Mouse (Mus musculus) MEL (cell line): Measurements from ENCODE around the gene Klhl25. TPM values are rescaled to one million over a fixed set of nuclear protein-coding genes. Genes with fewer than 3 reads are reported as not detected.

Experiments
- DNase-seq: peaks from one replicate; pipeline ENCODE4 v3.0.0; 2011; ENCODE audit warnings: low read depth, low spot score
- H3K27ac ChIP-seq: 2 replicates; pipeline ENCODE4 v1.5.1; 2012; ENCODE audit warnings: low read depth, mild to moderate bottlenecking, control low read depth, low read length, moderate library complexity; ENCODE audit not compliant: control insufficient read depth
- H3K27me3 ChIP-seq, 2 experiments: fragments of 150-350 bp in 1 of 2; sonication (generic) in 1 of 2; 2 replicates each; pipeline ENCODE4 v1.6.1; 2012; ENCODE audit warnings: low read length in 2 of 2, mild to moderate bottlenecking in 2 of 2, improper control_type of control experiment in 1 of 2, moderate library complexity in 1 of 2; ENCODE audit not compliant: insufficient read depth in 2 of 2, control insufficient read depth in 1 of 2
- H3K36me3 ChIP-seq, 2 experiments: 2 replicates each; pipeline ENCODE4 v1.6.1; 2012 to 2014; ENCODE audit warnings: low read length in 2 of 2, improper control_type of control experiment in 1 of 2, inconsistent platforms in 1 of 2, mild to moderate bottlenecking in 1 of 2; ENCODE audit not compliant: insufficient read depth in 2 of 2, control insufficient read depth in 1 of 2
- H3K4me1 ChIP-seq, 2 experiments: fragments of 150-350 bp in 1 of 2; sonication (generic) in 1 of 2; 2 replicates each; pipeline ENCODE4 v1.6.1; 2012; ENCODE audit warnings: low read length in 2 of 2, improper control_type of control experiment in 1 of 2, mild to moderate bottlenecking in 1 of 2; ENCODE audit not compliant: insufficient read depth in 2 of 2, control insufficient read depth in 1 of 2
- H3K4me3 ChIP-seq, 2 experiments: fragments of 150-350 bp in 1 of 2; sonication (generic) in 1 of 2; 2 replicates each; pipeline ENCODE4 v1.5.1; 2012; ENCODE audit warnings: low read depth in 2 of 2, low read length in 2 of 2, mild to moderate bottlenecking in 2 of 2, moderate library complexity in 2 of 2, control low read depth in 1 of 2, improper control_type of control experiment in 1 of 2; ENCODE audit not compliant: control insufficient read depth in 1 of 2, insufficient read depth in 1 of 2
- H3K79me2 ChIP-seq: 2 replicates; pipeline ENCODE4 v1.6.1; 2012; ENCODE audit warnings: mild to moderate bottlenecking, low read length, moderate library complexity; ENCODE audit not compliant: control insufficient read depth, poor library complexity, insufficient read depth
- H3K9ac ChIP-seq: 2 replicates; pipeline ENCODE4 v1.6.1; 2012; ENCODE audit warnings: low read depth, mild to moderate bottlenecking, control low read depth, low read length, moderate library complexity; ENCODE audit not compliant: control insufficient read depth, poor library complexity, severe bottlenecking
- H3K9me3 ChIP-seq: fragments of 150-350 bp; sonication (generic); replicated peaks from 2 replicates; pipeline ENCODE4 v1.6.1; 2012; ENCODE audit warnings: mild to moderate bottlenecking, low read length, improper control_type of control experiment, moderate library complexity; ENCODE audit not compliant: insufficient read depth
- BHLHE40 ChIP-seq: IDR thresholded peaks from 2 replicates; pipeline ENCODE4 v1.6.1; 2012; ENCODE audit warnings: low read depth, mild to moderate bottlenecking, inconsistent platforms, low read length, improper control_type of control experiment, borderline replicate concordance
- E2F4 ChIP-seq: IDR thresholded peaks from 2 replicates; pipeline ENCODE4 v1.6.1; 2011; ENCODE audit warnings: low read depth, low read length, improper control_type of control experiment, borderline replicate concordance
- ELF1 ChIP-seq: IDR thresholded peaks from 2 replicates; pipeline ENCODE4 v1.6.1; 2014; ENCODE audit warnings: low read depth, mild to moderate bottlenecking, inconsistent platforms, low read length, improper control_type of control experiment, moderate library complexity
- ETS1 ChIP-seq: IDR thresholded peaks from 2 replicates; pipeline ENCODE4 v1.6.1; 2012; ENCODE audit warnings: low read depth, mild to moderate bottlenecking, inconsistent platforms, low read length, improper control_type of control experiment, moderate library complexity
- KAT2A ChIP-seq: conservative IDR thresholded peaks from 2 replicates; pipeline ENCODE4 v1.6.1; 2012; ENCODE audit warnings: low read depth, low read length, improper control_type of control experiment, inconsistent platforms
- MEF2A ChIP-seq: IDR thresholded peaks from 2 replicates; pipeline ENCODE4 v1.6.1; 2014; ENCODE audit warnings: low read depth, mild to moderate bottlenecking, inconsistent platforms, low read length, improper control_type of control experiment; ENCODE audit not compliant: poor library complexity, insufficient replicate concordance, severe bottlenecking; ENCODE audit errors: extremely low read depth
- MYC ChIP-seq: IDR thresholded peaks from 2 replicates; pipeline ENCODE4 v1.6.1; 2011; ENCODE audit warnings: low read depth, mild to moderate bottlenecking, low read length, improper control_type of control experiment, moderate library complexity
- NELFE ChIP-seq: IDR thresholded peaks from 2 replicates; pipeline ENCODE4 v1.6.1; 2011; ENCODE audit warnings: low read depth, low read length, improper control_type of control experiment
- NRF1 ChIP-seq: IDR thresholded peaks from 2 replicates; pipeline ENCODE4 v1.6.1; 2014; ENCODE audit warnings: low read depth, mild to moderate bottlenecking, inconsistent platforms, low read length, improper control_type of control experiment, moderate library complexity; ENCODE audit not compliant: poor library complexity, insufficient read depth, severe bottlenecking
- POLR2A ChIP-seq, 2 experiments: IDR thresholded peaks; 2 replicates each; pipeline ENCODE4 v1.6.1; 2011 to 2012; ENCODE audit warnings: low read length in 2 of 2, mild to moderate bottlenecking in 2 of 2, control low read depth in 1 of 2, improper control_type of control experiment in 1 of 2, low read depth in 1 of 2, moderate library complexity in 1 of 2; ENCODE audit not compliant: control insufficient read depth in 1 of 2, insufficient read depth in 1 of 2, poor library complexity in 1 of 2
- SIN3A ChIP-seq: IDR thresholded peaks from 2 replicates; pipeline ENCODE4 v1.6.1; 2012; ENCODE audit warnings: low read length, improper control_type of control experiment, inconsistent platforms
- SMC3 ChIP-seq: IDR thresholded peaks from 2 replicates; pipeline ENCODE4 v1.6.1; 2011; ENCODE audit warnings: low read depth, low read length, improper control_type of control experiment
- TAL1 ChIP-seq: IDR thresholded peaks from 2 replicates; pipeline ENCODE4 v1.6.1; 2012; ENCODE audit warnings: mild to moderate bottlenecking, inconsistent platforms, low read length, moderate library complexity, mixed read lengths
- USF2 ChIP-seq, 2 experiments: IDR thresholded peaks; 2 replicates each; pipeline ENCODE4 v1.6.1; 2011 to 2012; ENCODE audit warnings: improper control_type of control experiment in 2 of 2, low read length in 2 of 2, borderline replicate concordance in 1 of 2, inconsistent platforms in 1 of 2, low read depth in 1 of 2, mild to moderate bottlenecking in 1 of 2; ENCODE audit not compliant: insufficient read depth in 1 of 2
- ZKSCAN1 ChIP-seq: IDR thresholded peaks from 2 replicates; pipeline ENCODE4 v1.6.1; 2012; ENCODE audit warnings: low read depth, mild to moderate bottlenecking, inconsistent platforms, low read length, improper control_type of control experiment, moderate library complexity
- ZMIZ1 ChIP-seq: IDR thresholded peaks from 2 replicates; pipeline ENCODE4 v1.6.1; 2012; ENCODE audit warnings: low read depth, mild to moderate bottlenecking, inconsistent platforms, low read length, improper control_type of control experiment, moderate library complexity
- polyA plus RNA-seq, 2 experiments: library from polyadenylated mRNA; stranded (reverse) in 1 of 2; unstranded in 1 of 2; fragments of >175 nt in 1 of 2; fragments of >200 nt in 1 of 2; gene quantifications; 2 replicates each; pipeline versions ENCODE4 v1.2.1 to v1.2.4; 2012; ENCODE audit warnings: low replicate concordance in 2 of 2, low read depth in 1 of 2; ENCODE audit not compliant: insufficient read length in 2 of 2, insufficient read depth in 1 of 2, missing spikeins in 1 of 2
- total RNA-seq: library from RNA; depleted of rRNA; stranded (reverse); fragments of 300-350 nt; gene quantifications from 2 replicates; pipeline ENCODE4 v1.2.3, GENCODE M21; 2012

Gene Klhl25
- total and polyA plus RNA-seq, 3 experiments: 7.4 to 11.4 TPM; not detected in 1

GRCm38 (mm10) chr7:75801621-75802358, 46.3 kb upstream of the Klhl25 start:
- no peaks in the 10 kb centered on the region for H3K79me2 ChIP-seq
- TF ChIP-seq USF2 (IDR thresholded peaks at IDR 0.05; ENCODE audit: borderline replicate concordance in 1 of 2, insufficient read depth in 1 of 2, low read depth in 1 of 2, low read length in 2 of 2): no peak
- no peak for TF ChIP-seq POLR2A (IDR thresholded peaks at IDR 0.05; ENCODE audit: control insufficient read depth in 1 of 2, insufficient read depth in 1 of 2, low read depth in 1 of 2, low read length in 2 of 2, poor library complexity in 1 of 2)
- TF ChIP-seq ETS1: no peak
- TF ChIP-seq BHLHE40: no peak
- no peak for TF ChIP-seq MEF2A
- TF ChIP-seq ELF1: no peak
- no peak for TF ChIP-seq KAT2A
- TF ChIP-seq, all 39 proteins: peak for 0
- no peak overlapping the region for H3K9ac ChIP-seq
- no peaks in the 10 kb centered on the region for H3K27me3 ChIP-seq
- H3K4me3 ChIP-seq: no peak overlapping the region
- DNase-seq: no peak
- no peak overlapping the region for H3K27ac ChIP-seq
- H3K4me1 ChIP-seq: no peaks in the 10 kb centered on the region
- no peaks in the 10 kb centered on the region for H3K9me3 ChIP-seq
- H3K36me3 ChIP-seq: no peaks in the 10 kb centered on the region

GRCm38 (mm10) chr7:75802887-75803286, 45.2 kb upstream of the Klhl25 start:
- Histone ChIP-seq H3K4me1 (no peaks in the 10 kb centered on the region), H3K27ac (no peak overlapping the region), H3K9me3 (no peaks in the 10 kb centered on the region), H3K79me2 (no peaks in the 10 kb centered on the region), H3K36me3 (no peaks in the 10 kb centered on the region), H3K4me3 (no peak overlapping the region), H3K27me3 (no peaks in the 10 kb centered on the region), H3K9ac (no peak overlapping the region)
- no peak for DNase-seq
- TF ChIP-seq ZKSCAN1: no peak
- no peak for TF ChIP-seq SMC3

DNA sequence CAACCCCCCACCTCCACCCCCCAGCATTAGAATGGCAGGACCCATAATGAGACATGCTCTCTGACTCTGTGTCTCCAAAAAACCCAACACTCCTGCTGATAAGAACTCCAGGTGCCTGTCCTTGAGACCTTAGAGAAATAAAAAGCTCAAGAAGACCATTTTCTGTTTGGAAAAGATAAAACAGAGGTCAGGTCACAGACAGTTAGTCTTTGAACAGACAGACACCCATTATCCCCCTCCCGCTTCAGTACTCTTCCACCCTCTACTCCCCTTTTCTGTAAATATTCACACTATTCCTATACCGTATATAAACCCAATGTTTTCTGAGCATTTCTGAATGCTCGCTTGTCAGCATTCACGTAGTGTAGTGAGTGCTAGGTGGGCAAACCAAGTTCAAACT, 41.9 kb upstream of the Klhl25 start:
- DNase-seq: no peak
- H3K9ac ChIP-seq: no peak overlapping the region
- H3K36me3 ChIP-seq: no peaks in the 10 kb centered on the region
- no peaks in the 10 kb centered on the region for H3K4me1 ChIP-seq
- no peak overlapping the region for H3K4me3 ChIP-seq
- H3K79me2 ChIP-seq: no peaks in the 10 kb centered on the region
- TF ChIP-seq BHLHE40 (no peak), NRF1 (no peak), USF2 (IDR thresholded peaks at IDR 0.05; ENCODE audit: borderline replicate concordance in 1 of 2, insufficient read depth in 1 of 2, low read depth in 1 of 2, low read length in 2 of 2) (no peak), SIN3A (no peak), NELFE (no peak), E2F4 (no peak), MYC (no peak), MEF2A (no peak), ZKSCAN1 (no peak), ZMIZ1 (no peak), TAL1 (no peak)
- no peak overlapping the region for H3K27ac ChIP-seq
- no peaks in the 10 kb centered on the region for H3K27me3 ChIP-seq
- H3K9me3 ChIP-seq: no peaks in the 10 kb centered on the region
